Mouse (Mus musculus) hindbrain, postnatal 0 days (tissue): ENCODE data around the gene Clint1. TPM values are rescaled to one million over a fixed set of nuclear protein-coding genes. Genes with fewer than 3 reads are reported as not detected.

ENCODE experiments used
- ATAC-seq: fragments of 200-750 bp; cut with Nextera tagmentation; 2 replicates; pipeline ENCODE4 v1.8.0; 2017; ENCODE audit warnings: mild to moderate bottlenecking, moderate TSS enrichment, moderate library complexity
- DNase-seq: peaks from one replicate; pipeline ENCODE4 v3.0.0-alpha.2; 2015; ENCODE audit warnings: low spot score
- H3K27ac ChIP-seq: fragments of 300-500 bp; sonication (generic); 2 replicates; pipeline ENCODE4 v1.5.1; 2014; ENCODE audit warnings: mild to moderate bottlenecking
- H3K27me3 ChIP-seq: fragments of 300-500 bp; sonication (generic); 2 replicates; pipeline ENCODE4 v1.6.1; 2014; ENCODE audit warnings: low read length, mixed read lengths; ENCODE audit not compliant: insufficient read depth
- H3K36me3 ChIP-seq: fragments of 300-500 bp; sonication (generic); 2 replicates; pipeline ENCODE4 v1.6.1; 2014; ENCODE audit warnings: low read length, mixed read lengths; ENCODE audit not compliant: insufficient read depth
- H3K4me1 ChIP-seq: fragments of 300-500 bp; sonication (generic); 2 replicates; pipeline ENCODE4 v1.6.1; 2014; ENCODE audit warnings: antibody characterized with exemption, low read length, mixed read lengths; ENCODE audit not compliant: insufficient read depth
- H3K4me2 ChIP-seq: fragments of 300-500 bp; sonication (generic); 2 replicates; pipeline ENCODE4 v1.6.1; 2014; ENCODE audit warnings: low read depth, mild to moderate bottlenecking, low read length, moderate library complexity, mixed read lengths
- H3K4me3 ChIP-seq: fragments of 300-500 bp; sonication (generic); 2 replicates; pipeline ENCODE4 v1.5.1; 2014; ENCODE audit warnings: low read length
- H3K9ac ChIP-seq: fragments of 300-500 bp; sonication (generic); replicated peaks from 2 replicates; pipeline ENCODE4 v1.6.1; 2014; ENCODE audit warnings: mild to moderate bottlenecking, low read length, moderate library complexity, mixed read lengths
- H3K9me3 ChIP-seq: fragments of 300-500 bp; sonication (generic); 2 replicates; pipeline ENCODE4 v1.6.1; 2016; ENCODE audit warnings: low read length, mixed read lengths
- CTCF ChIP-seq: IDR thresholded peaks from 2 replicates; pipeline ENCODE4 v1.5.1; 2016; ENCODE audit warnings: antibody characterized with exemption, control low read depth, low read depth
- whole genome bisulfite sequencing: fragments of 180-500 bp; shearing (Covaris S2); extraction: QIAGEN DNeasy Blood & Tissue Kit; methylation state at CpG from one replicate; pipeline ENCODE4 v1.1.7; 2014; 5-methylcytosine and 5-hydroxymethylcytosine counted together
- polyA plus RNA-seq: library from polyadenylated mRNA; unstranded; fragments of >200 nt; fragmentation: Nextera tagmentation; extraction: Ambion mirVana; gene quantifications from 2 replicates; pipeline ENCODE4 v1.2.1, GENCODE M21; 2015
- total RNA-seq: library from RNA; depleted of rRNA; stranded (reverse); fragments of >200 nt; gene quantifications from 2 replicates; pipeline ENCODE4 v1.2.3, GENCODE M21; 2014

Gene Clint1
- total and polyA plus RNA-seq, 2 experiments from 2014 or later: 30.4 to 31.0 TPM

- Histone ChIP-seq H3K4me1 (peaks cover 4% of the 10 kb centered on the region; the same call in 1 of the 2 replicates), H3K9me3 (no peaks in the 10 kb centered on the region), H3K36me3 (no peaks in the 10 kb centered on the region), H3K27me3 (no peaks in the 10 kb centered on the region), H3K4me2 (peak overlapping the region; percentile 89), H3K27ac (peak overlapping the region; percentile 79), H3K9ac (peak overlapping the region; percentile 90), H3K4me3 (peak overlapping the region; percentile 95)
- WGBS: 4% methylated on average over 37 of the region's 58 CpGs
- peak; percentile 41 for ATAC-seq
- peak; percentile 46 for DNase-seq
- no peak for TF ChIP-seq CTCF
Observed at GRCm38 (mm10) chr11:45852124-45852994, 508 bp downstream of the Clint1 start.

- WGBS: 71% methylated on average over 6 of the region's 6 CpGs
- H3K9me3 ChIP-seq: no peaks in the 10 kb centered on the region
- no peaks in the 10 kb centered on the region for H3K27me3 ChIP-seq
- no peak overlapping the region; the same call in 1 of the 2 replicates for H3K9ac ChIP-seq
- DNase-seq: no peak
- peak overlapping the region; percentile 95 for H3K4me3 ChIP-seq
- H3K4me2 ChIP-seq: peak overlapping the region; percentile 89
- H3K36me3 ChIP-seq: no peaks in the 10 kb centered on the region
- H3K4me1 ChIP-seq: peaks cover 4% of the 10 kb centered on the region; the same call in 1 of the 2 replicates
- TF ChIP-seq CTCF: no peak
- ATAC-seq: no peak
- H3K27ac ChIP-seq: no peak overlapping the region
Observed at GRCm38 (mm10) chr11:45852995-45853317, 1.1 kb downstream of the Clint1 start.

DNA sequence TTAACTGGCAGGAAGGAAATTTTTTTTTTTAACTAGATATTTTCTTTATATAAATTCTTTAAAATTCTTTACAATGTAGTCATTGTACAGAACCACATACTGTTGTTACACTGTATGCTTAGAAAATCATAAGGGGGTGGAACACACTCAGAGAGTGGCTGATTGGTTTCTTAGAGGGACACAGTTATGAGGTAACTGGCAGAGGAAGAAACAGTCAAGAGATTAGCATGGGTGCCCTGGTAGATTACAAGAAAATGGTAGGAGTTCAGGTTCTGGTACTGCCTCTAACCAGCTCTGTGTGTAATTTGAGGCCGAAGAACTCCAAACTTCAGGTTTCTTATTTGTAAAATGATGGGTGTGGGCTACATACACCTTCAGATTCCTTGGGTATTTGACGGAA, 2.1 kb downstream of the Clint1 start:
- H3K27ac ChIP-seq: no peak overlapping the region
- H3K9ac ChIP-seq: no peak overlapping the region
- no peak for TF ChIP-seq CTCF
- H3K27me3 ChIP-seq: no peaks in the 10 kb centered on the region
- peaks cover 4% of the 10 kb centered on the region; the same call in 1 of the 2 replicates for H3K4me1 ChIP-seq
- no peaks in the 10 kb centered on the region for H3K9me3 ChIP-seq
- ATAC-seq (no peak), DNase-seq (no peak)
- H3K4me2 ChIP-seq: no peak overlapping the region
- no peaks in the 10 kb centered on the region for H3K36me3 ChIP-seq
- no peak overlapping the region for H3K4me3 ChIP-seq
- WGBS: 94% methylated on average over 2 of the region's 2 CpGs

DNA sequence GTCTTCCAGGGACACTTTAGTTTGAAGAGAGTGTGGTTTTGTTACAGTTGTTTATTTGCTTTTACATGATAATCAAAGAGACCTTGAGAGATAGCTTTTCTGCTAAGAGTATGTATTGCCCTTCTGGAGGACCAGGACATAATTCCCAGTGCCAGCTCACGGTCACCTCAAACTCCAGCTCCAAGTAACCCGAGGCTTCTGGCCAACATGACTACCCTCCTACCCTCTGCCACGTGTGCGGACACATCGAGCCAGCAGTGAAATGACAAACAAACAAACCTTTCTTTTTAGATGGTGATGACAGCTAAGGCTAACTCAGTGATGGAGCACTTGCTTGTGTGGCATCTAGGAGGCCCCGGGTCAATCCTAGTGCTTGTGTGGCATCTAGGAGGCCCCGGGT, 2.5 kb downstream of the Clint1 start:
- H3K9me3 ChIP-seq: no peaks in the 10 kb centered on the region
- H3K9ac ChIP-seq: no peak overlapping the region
- DNase-seq (no peak), ATAC-seq (no peak)
- H3K4me2 ChIP-seq: no peak overlapping the region
- H3K36me3 ChIP-seq: no peaks in the 10 kb centered on the region
- H3K27me3 ChIP-seq: no peaks in the 10 kb centered on the region
- no peak overlapping the region for H3K27ac ChIP-seq
- H3K4me3 ChIP-seq: no peak overlapping the region
- peaks cover 4% of the 10 kb centered on the region; the same call in 1 of the 2 replicates for H3K4me1 ChIP-seq
- WGBS: 78% methylated on average over 7 of the region's 7 CpGs
- TF ChIP-seq CTCF: no peak

GRCm38 (mm10) chr11:45855407-45856148, 3.7 kb downstream of the Clint1 start:
- ATAC-seq: no peak
- Histone ChIP-seq H3K4me2 (no peak overlapping the region), H3K36me3 (no peaks in the 10 kb centered on the region), H3K4me3 (no peak overlapping the region), H3K9me3 (no peaks in the 10 kb centered on the region), H3K9ac (no peak overlapping the region), H3K27ac (no peak overlapping the region), H3K4me1 (peaks cover 4% of the 10 kb centered on the region; the same call in 1 of the 2 replicates), H3K27me3 (no peaks in the 10 kb centered on the region)
- WGBS: 68% methylated on average over 7 of the region's 7 CpGs
- DNase-seq: no peak
- no peak for TF ChIP-seq CTCF

GRCm38 (mm10) chr11:45856149-45856516, 4.3 kb downstream of the Clint1 start:
- Histone ChIP-seq H3K36me3 (no peaks in the 10 kb centered on the region), H3K4me2 (no peak overlapping the region), H3K9me3 (no peaks in the 10 kb centered on the region), H3K4me3 (no peak overlapping the region), H3K9ac (no peak overlapping the region), H3K4me1 (peaks cover 4% of the 10 kb centered on the region; the same call in 1 of the 2 replicates), H3K27me3 (no peaks in the 10 kb centered on the region), H3K27ac (no peak overlapping the region)
- no peak for DNase-seq
- TF ChIP-seq CTCF: no peak
- no peak for ATAC-seq
- 74% methylated on average over 6 of the region's 6 CpGs for WGBS

- no peak overlapping the region for H3K27ac ChIP-seq
- no peak overlapping the region for H3K4me2 ChIP-seq
- ATAC-seq (no peak), DNase-seq (no peak)
- no peaks in the 10 kb centered on the region for H3K4me1 ChIP-seq
- TF ChIP-seq CTCF: no peak
- H3K9ac ChIP-seq: no peak overlapping the region
- no peaks in the 10 kb centered on the region for H3K9me3 ChIP-seq
- 89% methylated on average over 7 of the region's 7 CpGs for WGBS
- no peaks in the 10 kb centered on the region for H3K36me3 ChIP-seq
- no peaks in the 10 kb centered on the region for H3K27me3 ChIP-seq
- no peak overlapping the region for H3K4me3 ChIP-seq
Observed at GRCm38 (mm10) chr11:45861334-45861733, 9.5 kb downstream of the Clint1 start.
